Mouse (Mus musculus) ES-CJ7 (cell line): Measurements from ENCODE around the gene Kctd19.

Experiments
- DNase-seq: peaks from one replicate; pipeline ENCODE4 v3.0.0; 2011; ENCODE audit warnings: low read depth, low spot score

Gene Kctd19

GRCm38 (mm10) chr8:105359208-105359607, 54.1 kb downstream of the Kctd19 start:
- DNase-seq, result no peak

GRCm38 (mm10) chr8:105356681-105357080, 56.6 kb downstream of the Kctd19 start:
- DNase-seq, result no peak

GRCm38 (mm10) chr8:105355179-105356024, 57.9 kb downstream of the Kctd19 start:
- DNase-seq, result peak; percentile 61

GRCm38 (mm10) chr8:105354549-105354948, 58.8 kb downstream of the Kctd19 start:
- DNase-seq, result no peak

GRCm38 (mm10) chr8:105353583-105354135, 59.6 kb downstream of the Kctd19 start:
- DNase-seq, result no peak

GRCm38 (mm10) chr8:105350186-105350585, 63.1 kb downstream of the Kctd19 start:
- DNase-seq, result no peak

- DNase-seq, result no peak
Measured at GRCm38 (mm10) chr8:105349096-105349771, 64.1 kb downstream of the Kctd19 start.

- peak; percentile 83 for DNase-seq
Measured at GRCm38 (mm10) chr8:105348450-105349095, 64.7 kb downstream of the Kctd19 start, which contains the start of gene Slc9a5. Gene Slc9a5, plus strand, starts transcription at chr8:105348843.

- DNase-seq, result peak; percentile 97
Measured at GRCm38 (mm10) chr8:105347428-105348221, 65.7 kb downstream of the Kctd19 start, which contains the start of gene Fhod1. Gene Fhod1, minus strand, starts transcription at chr8:105347953.

- DNase-seq, result no peak
Measured at GRCm38 (mm10) chr8:105346611-105347427, 66.5 kb downstream of the Kctd19 start.

- DNase-seq, result no peak
Measured at GRCm38 (mm10) chr8:105345061-105345975, 68.0 kb downstream of the Kctd19 start.

- DNase-seq, result no peak
Measured at GRCm38 (mm10) chr8:105343791-105344574, 69.3 kb downstream of the Kctd19 start.

- DNase-seq, result no peak
Measured at GRCm38 (mm10) chr8:105342768-105343167, 70.5 kb downstream of the Kctd19 start.

GRCm38 (mm10) chr8:105341399-105341798, 71.9 kb downstream of the Kctd19 start:
- DNase-seq, result no peak

GRCm38 (mm10) chr8:105339886-105340635, 73.2 kb downstream of the Kctd19 start:
- no peak for DNase-seq

GRCm38 (mm10) chr8:105338992-105339391, 74.3 kb downstream of the Kctd19 start:
- DNase-seq, result no peak

- DNase-seq, result peak; percentile 89
Measured at GRCm38 (mm10) chr8:105336373-105337130, 76.8 kb downstream of the Kctd19 start.
